Comparison of ENCODE assay signal across 31 mouse cellular contexts in genomic region chr7:139968428-139968827, GRCm38 (mm10). TPM values are rescaled to one million over a fixed set of nuclear protein-coding genes. Genes with fewer than 3 reads are reported as not detected.
DNase-seq lines count a peak whose midpoint lies in the region; ATAC-seq lines count a peak whose summit lies in the region.
"Had no signal": no experiment of that assay in that cellular context is flagged by ENCODE, and none has a peak within 500 bp of the region (broad histone marks: within the 10 kb centered on the region; RNA-seq: fewer than 3 reads in every experiment).

No protein-coding gene starts in this region.

- H3K27me3 ChIP-seq in splenic B cell, adult 2 months (ENCODE audit: control insufficient read depth, insufficient read depth, low read length, poor library complexity, severe bottlenecking), result no peaks in the 10 kb centered on the region
- peaks cover 3% of the 10 kb centered on the region for H3K27me3 ChIP-seq in forebrain, embryonic 16.5 days (replicated peaks; ENCODE audit: control insufficient read depth, insufficient read depth, low read length)
- peaks cover 29% of the 10 kb centered on the region for H3K27me3 ChIP-seq in hindbrain, embryonic 10.5 days (ENCODE audit: insufficient read depth, poor library complexity, severe bottlenecking)
- H3K27me3 ChIP-seq: embryonic facial prominence, embryonic 12.5 days; neural tube, embryonic 13.5 days had no signal

- H3K4me2 ChIP-seq in forebrain, embryonic 16.5 days (ENCODE audit: low read length), result no peak overlapping the region
- H3K4me2 ChIP-seq: embryonic facial prominence, embryonic 12.5 days; heart, embryonic 12.5 days; liver, embryonic 12.5 days; neural tube, embryonic 13.5 days had no signal

- no peak overlapping the region for H3K9ac ChIP-seq in forebrain, embryonic 16.5 days (replicated peaks; ENCODE audit: low read depth, low read length)
- H3K9ac ChIP-seq: embryonic facial prominence, embryonic 12.5 days; heart, embryonic 12.5 days; liver, embryonic 12.5 days; liver, postnatal 0 days; neural tube, embryonic 13.5 days had no signal

- no peak overlapping the region for H3K4me3 ChIP-seq in forebrain, embryonic 16.5 days (replicated peaks; ENCODE audit: low read length)
- no peak overlapping the region for H3K4me3 ChIP-seq in hindbrain, embryonic 10.5 days
- H3K4me3 ChIP-seq: embryonic facial prominence, embryonic 12.5 days; heart, adult 2 months; heart, embryonic 12.5 days; liver, embryonic 12.5 days; neural tube, embryonic 13.5 days had no signal

- DNase-seq in spleen, adult 18-20 months, result peak; percentile 41 to 56
- DNase-seq in spleen, postnatal 4 days (ENCODE audit: low spot score in 2 of 2), result no peak
- peak; percentile 93 for DNase-seq in induced T-regulatory cell, adult 2 months (ENCODE audit: low read depth)
- peak; percentile 87 for DNase-seq in splenic B cell, adult 2 months (ENCODE audit: low read depth, low spot score)
- DNase-seq in cerebellum, adult 11 months, result no peak
- DNase-seq in hindbrain, embryonic 10.5 days (ENCODE audit: low spot score), result no peak
- DNase-seq: adrenal gland, postnatal 10 days; cerebellum, adult 9-10 months; cerebellum, postnatal 36 days; heart, adult 2 months; kidney, adult 8-10 months; kidney, postnatal 4 days; left cerebral cortex, postnatal 4 days; liver, postnatal 0 days; lung, postnatal 4 days; midbrain, embryonic 14.5 days; thymus, postnatal 14 days had no signal

- H3K36me3 ChIP-seq in splenic B cell, adult 2 months (ENCODE audit: control insufficient read depth, insufficient read depth, low read length, poor library complexity, severe bottlenecking), result no peaks in the 10 kb centered on the region
- no peaks in the 10 kb centered on the region for H3K36me3 ChIP-seq in forebrain, embryonic 16.5 days (ENCODE audit: control insufficient read depth, insufficient read depth)
- H3K36me3 ChIP-seq in hindbrain, embryonic 10.5 days, result no peaks in the 10 kb centered on the region
- H3K36me3 ChIP-seq: embryonic facial prominence, embryonic 12.5 days; heart, embryonic 12.5 days; liver, embryonic 12.5 days; neural tube, embryonic 13.5 days had no signal

- WGBS in forebrain, embryonic 16.5 days, result 44% methylated on average over 5 of the region's 5 CpGs
- WGBS in hindbrain, embryonic 10.5 days, result 50% methylated on average over 5 of the region's 5 CpGs

- ATAC-seq in CD4-positive, CD25-positive, alpha-beta regulatory T cell, adult 4 months, result peak; percentile 94
- no peak for ATAC-seq in forebrain, embryonic 16.5 days
- ATAC-seq: hindbrain, embryonic 16.5 days; intestine, embryonic 16.5 days; liver, embryonic 12.5 days; liver, postnatal 0 days had no signal

- no peak overlapping the region for H3K27ac ChIP-seq in forebrain, embryonic 16.5 days (ENCODE audit: low read length)
- H3K27ac ChIP-seq in hindbrain, embryonic 10.5 days, result no peak overlapping the region
- H3K27ac ChIP-seq: embryonic facial prominence, embryonic 12.5 days; heart, adult 2 months; kidney, postnatal 0 days; liver, embryonic 12.5 days; neural tube, embryonic 13.5 days had no signal

- H3K9me3 ChIP-seq in forebrain, embryonic 16.5 days (ENCODE audit: control insufficient read depth, low read length), result no peaks in the 10 kb centered on the region
- H3K9me3 ChIP-seq in hindbrain, embryonic 10.5 days, result no peaks in the 10 kb centered on the region
- H3K9me3 ChIP-seq: embryonic facial prominence, embryonic 12.5 days; heart, embryonic 12.5 days; liver, embryonic 12.5 days; neural tube, embryonic 13.5 days had no signal

- H3K4me1 ChIP-seq in forebrain, embryonic 16.5 days (replicated peaks; ENCODE audit: control insufficient read depth, insufficient read depth, low read length), result no peaks in the 10 kb centered on the region
- peaks cover 24% of the 10 kb centered on the region for H3K4me1 ChIP-seq in hindbrain, embryonic 10.5 days (replicated peaks)
- H3K4me1 ChIP-seq: embryonic facial prominence, embryonic 12.5 days; heart, embryonic 12.5 days; liver, embryonic 12.5 days; neural tube, embryonic 13.5 days had no signal

RNA-seq across cellular contexts. Expression of gene 6430531B16Rik, which starts 10.1 kb away (rescaled TPM):
- polyA plus RNA-seq in CD4-positive, CD25-positive, alpha-beta regulatory T cell, adult 4 months (2017; shearing (Covaris generic)), result 1 to 10 TPM in 1 of 2 experiments, under 1 TPM in 1; 0.46 to 1.6 TPM
- 0.62 and 0.87 TPM in 2 replicates for polyA plus RNA-seq in forebrain, embryonic 16.5 days (2015; fragmentation: Nextera tagmentation; extraction: Ambion mirVana)
- 1.0 and 1.1 TPM in 2 replicates for polyA plus RNA-seq in hindbrain, embryonic 10.5 days (2016; fragmentation: Nextera tagmentation; extraction: Ambion mirVana)
- polyA plus RNA-seq: intestine, embryonic 16.5 days; liver, embryonic 12.5 days; liver, postnatal 0 days had no signal

RNA-seq across cellular contexts. Expression of gene Adam8, which starts 23.9 kb away (rescaled TPM):
- polyA plus RNA-seq in CD4-positive, CD25-positive, alpha-beta regulatory T cell, adult 4 months (2017; shearing (Covaris generic)), result 10 to 100 TPM; 14.0 to 17.8 TPM
- polyA plus RNA-seq in forebrain, embryonic 16.5 days (2015; fragmentation: Nextera tagmentation; extraction: Ambion mirVana), result 3.3 and 4.7 TPM in 2 replicates
- 2.4 and 4.1 TPM in 2 replicates for polyA plus RNA-seq in hindbrain, embryonic 10.5 days (2016; fragmentation: Nextera tagmentation; extraction: Ambion mirVana)

RNA-seq across cellular contexts. Expression of gene Utf1, which starts 24.8 kb away (rescaled TPM):
- 1 to 10 TPM; 3.7 to 6.1 TPM for polyA plus RNA-seq in CD4-positive, CD25-positive, alpha-beta regulatory T cell, adult 4 months (2017; shearing (Covaris generic))
- polyA plus RNA-seq in forebrain, embryonic 16.5 days (2015; fragmentation: Nextera tagmentation; extraction: Ambion mirVana), result not detected in 2 replicates
- polyA plus RNA-seq in hindbrain, embryonic 10.5 days (2016; fragmentation: Nextera tagmentation; extraction: Ambion mirVana), result not detected in 2 replicates
- polyA plus RNA-seq: forebrain, embryonic 14.5 days; heart, adult 2 months; heart, embryonic 12.5 days; heart, postnatal 0 days; hindbrain, embryonic 11.5 days; hindbrain, embryonic 16.5 days; intestine, embryonic 16.5 days; kidney, postnatal 0 days; liver, embryonic 12.5 days; liver, postnatal 0 days; midbrain, embryonic 14.5 days; neural tube, embryonic 13.5 days; stomach, embryonic 16.5 days; urinary bladder, adult 2 months had no signal

Comparison
In these comparisons a context has a peak if more than half of its experiments do, and no peak if none do; other contexts are left out.
1. DNase-seq: peak in spleen, adult 18-20 months (2 of 2), induced T-regulatory cell, adult 2 months (single experiment) and splenic B cell, adult 2 months (single experiment); none in spleen, postnatal 4 days (0 of 2), cerebellum, adult 11 months (single experiment) and hindbrain, embryonic 10.5 days (single experiment).